Mouse (Mus musculus): ENCODE data around the gene Nup107.

Nup107 gene

GRCm38 (mm10) chr10:117777501-117778327, 14.8 kb downstream of the Nup107 start:
- no peak for DNase-seq (ENCODE audit: low spot score)

- no peak for DNase-seq (ENCODE audit: low spot score)
Measured at GRCm38 (mm10) chr10:117777103-117777470, 15.4 kb downstream of the Nup107 start.

DNA sequence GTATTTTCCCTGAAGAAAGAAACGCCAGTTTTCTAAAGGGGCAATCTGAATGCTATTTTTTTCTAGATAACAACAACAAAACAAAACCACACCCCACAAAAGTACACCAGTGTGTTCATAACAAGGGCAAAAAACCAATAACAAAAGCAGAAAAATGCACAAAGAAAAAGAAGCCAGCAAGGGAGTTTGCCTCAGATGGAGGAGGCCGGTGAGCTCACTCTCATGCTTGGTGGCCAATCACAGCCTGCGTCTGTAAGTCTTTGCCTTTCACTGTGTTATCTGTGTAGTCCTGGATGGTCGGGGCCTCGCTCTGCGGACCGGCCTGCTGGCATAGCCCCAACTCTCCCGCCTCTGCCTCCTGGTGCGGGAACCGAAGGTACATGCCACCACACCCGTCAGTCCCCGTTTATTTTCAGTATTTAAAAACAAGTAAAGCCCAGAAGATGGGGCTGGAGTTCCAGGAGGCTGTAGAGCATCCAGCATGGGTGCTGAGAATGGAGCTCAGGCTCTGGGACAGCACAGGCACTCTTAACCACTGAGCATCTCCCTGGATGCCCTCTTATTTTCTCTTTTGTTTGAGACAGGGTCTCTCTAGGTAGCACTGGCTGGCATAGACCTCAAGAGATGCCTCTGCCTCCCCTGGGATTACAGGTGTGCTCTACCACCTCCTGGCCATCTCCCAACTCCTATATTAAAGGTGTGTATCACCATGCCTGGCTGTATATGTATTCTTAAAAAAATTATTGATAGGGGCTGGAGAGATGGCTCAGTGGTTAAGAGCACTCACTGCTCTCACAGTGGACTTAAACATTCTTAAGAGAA, 16.0 kb downstream of the Nup107 start:
- no peak for DNase-seq (ENCODE audit: low spot score)

DNA sequence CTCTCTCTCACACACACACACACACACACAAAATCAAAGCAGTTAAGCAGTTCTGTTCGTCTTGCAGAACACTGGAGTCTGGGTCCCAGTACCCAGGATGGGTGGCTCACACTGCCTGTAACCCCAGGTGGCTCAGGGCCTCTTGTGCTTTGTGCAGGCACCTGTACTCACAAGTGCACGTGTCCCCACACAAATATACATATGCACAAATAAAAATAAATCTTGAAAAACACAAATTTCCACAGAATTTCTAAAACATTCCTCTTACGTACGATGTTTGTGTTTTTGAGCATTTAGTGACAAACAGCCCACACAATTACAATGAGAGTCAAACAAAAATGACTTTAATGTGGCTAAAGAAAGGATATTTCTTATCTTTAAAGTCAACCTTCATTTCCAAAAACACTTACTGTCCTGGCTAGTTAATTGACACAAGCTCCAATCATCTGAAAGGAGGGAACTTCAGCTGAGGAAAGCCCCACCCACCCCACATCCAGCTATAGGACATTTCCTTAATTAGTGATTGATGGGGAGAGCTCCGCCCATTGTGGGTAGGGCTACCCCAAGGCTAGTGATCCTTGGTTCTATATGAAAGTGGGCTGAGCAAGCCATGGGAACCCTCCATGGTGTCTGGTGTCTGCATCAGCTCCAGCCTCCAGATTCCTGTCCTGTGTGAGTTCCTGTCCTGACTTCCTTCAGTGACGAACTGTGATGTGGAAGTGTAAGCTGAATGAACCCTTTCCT, 16.9 kb downstream of the Nup107 start:
- no peak for DNase-seq (ENCODE audit: low spot score)

GRCm38 (mm10) chr10:117774817-117775120, 17.7 kb downstream of the Nup107 start:
- no peak for DNase-seq (ENCODE audit: low spot score)

- DNase-seq (ENCODE audit: low spot score): no peak
Measured at GRCm38 (mm10) chr10:117774011-117774816, 18.3 kb downstream of the Nup107 start.

DNA sequence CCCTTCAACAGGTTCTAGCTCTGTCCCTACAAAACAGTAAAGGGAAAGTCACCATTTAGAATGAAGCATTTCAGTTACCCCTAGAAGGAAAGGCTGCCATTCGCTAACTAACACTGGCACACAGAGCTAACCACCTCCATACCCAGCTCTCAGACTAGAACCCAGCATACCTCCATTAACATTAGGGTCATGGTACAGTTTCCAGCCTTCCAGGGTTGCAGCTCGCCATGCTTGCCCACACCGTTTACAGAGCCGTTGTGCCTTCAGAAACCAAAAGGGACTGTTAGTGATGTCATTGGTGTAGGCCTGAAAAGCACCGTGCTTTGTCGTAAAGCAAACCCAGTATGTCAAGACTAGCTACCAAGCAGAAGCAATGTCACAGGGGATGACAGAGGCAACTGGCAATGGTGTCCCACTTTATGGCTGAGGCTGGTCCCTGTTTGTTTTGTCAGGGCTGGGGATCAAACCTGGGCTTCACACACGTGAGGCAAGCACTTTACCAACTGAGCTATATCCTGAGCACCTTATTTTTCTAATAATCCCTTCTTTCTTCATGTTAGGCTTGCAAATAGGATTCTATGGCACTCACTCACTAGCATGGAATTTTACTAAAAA, 19.3 kb downstream of the Nup107 start:
- DNase-seq (ENCODE audit: low spot score): no peak

DNA sequence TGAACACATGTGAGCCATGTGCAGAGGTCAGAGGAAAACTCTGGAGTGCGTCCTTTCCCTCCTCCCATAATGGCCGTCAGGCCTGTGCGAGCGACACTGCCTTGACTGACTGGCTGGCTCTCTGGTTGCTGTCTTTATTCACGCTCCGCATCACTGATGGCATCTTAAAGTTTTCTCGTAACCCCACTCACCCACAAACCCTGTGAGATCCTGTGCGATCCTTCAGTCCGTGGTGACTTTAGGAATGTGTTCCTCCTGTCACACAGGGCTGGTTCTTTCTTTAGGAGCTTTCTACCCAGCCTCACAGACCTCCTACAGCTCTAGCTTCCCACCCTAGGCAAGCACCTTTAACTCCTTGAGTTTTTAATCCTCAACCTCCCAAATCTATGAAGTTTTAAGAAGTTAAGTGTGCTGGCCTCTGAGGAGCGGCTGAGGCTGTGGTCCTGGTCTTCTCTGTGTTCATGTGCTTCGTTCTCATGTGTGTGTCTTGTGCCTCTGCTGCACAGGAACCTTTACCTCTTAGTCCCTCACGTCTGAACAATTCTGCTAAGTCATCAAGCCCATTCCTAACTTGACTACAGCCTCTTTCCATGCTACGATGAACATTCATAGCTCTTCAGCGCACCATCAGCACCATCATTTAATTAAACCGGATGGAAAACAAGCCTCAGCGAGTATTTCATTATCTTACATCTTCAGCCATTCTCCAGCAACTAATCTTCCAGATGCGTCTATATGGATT, 20.0 kb downstream of the Nup107 start:
- DNase-seq (ENCODE audit: low spot score): no peak

DNA sequence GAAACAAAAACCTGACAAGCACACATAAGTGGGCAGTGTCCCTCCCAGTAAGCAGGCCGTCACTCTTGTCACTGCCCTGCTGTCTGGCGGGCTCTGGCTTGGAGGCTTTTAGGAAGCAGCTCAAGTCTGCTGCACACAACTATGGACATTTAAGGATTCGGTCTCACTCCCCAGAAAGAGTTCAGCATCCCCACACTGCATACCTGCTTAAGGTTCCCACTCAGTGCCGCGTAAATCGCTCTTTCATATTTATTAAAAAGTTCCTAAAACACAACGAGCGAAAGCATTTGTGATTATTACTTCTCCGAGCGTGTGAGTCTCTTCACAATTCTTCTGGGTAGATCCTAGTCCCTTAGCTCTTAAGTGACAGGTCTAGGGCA, 21.4 kb downstream of the Nup107 start:
- DNase-seq (ENCODE audit: low spot score): no peak

DNA sequence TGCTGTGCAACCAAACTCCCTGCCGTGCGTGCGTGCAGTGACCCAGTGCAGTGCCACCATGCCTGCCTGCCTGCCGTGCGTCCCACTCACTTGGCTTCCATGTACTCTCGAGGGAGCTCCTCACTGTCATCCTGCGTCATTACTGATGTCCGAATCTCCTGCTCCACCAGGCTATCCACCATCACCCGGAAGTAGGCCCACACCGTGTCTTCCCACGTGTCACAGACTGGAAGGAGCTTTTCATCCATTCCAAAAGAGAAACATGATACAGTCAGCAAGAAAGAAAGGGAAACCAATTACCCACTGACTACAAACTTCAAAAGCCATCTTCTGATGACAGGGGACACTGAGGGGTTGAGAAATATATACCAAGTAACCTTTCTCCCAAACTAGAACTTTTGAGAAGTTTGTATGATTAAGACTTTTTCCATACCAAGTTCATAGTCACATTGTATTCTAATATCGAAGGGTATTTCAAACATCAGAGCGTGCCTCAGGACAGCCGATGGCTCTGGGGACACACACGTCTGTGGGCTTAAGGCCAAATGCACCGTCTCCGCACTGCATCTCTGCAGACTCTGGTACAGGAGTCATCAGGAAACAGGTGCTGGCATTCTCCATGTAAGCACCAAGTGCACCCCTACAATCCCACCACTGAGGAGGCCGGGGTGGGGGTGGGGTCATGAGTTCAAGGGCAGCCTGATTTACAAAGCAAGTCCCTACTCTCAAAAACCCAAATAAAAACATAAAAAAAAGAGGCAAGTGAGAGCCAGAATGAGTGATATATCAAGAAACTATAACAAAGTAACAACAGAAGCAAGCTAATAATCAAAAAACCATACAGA, 22.0 kb downstream of the Nup107 start:
- DNase-seq (ENCODE audit: low spot score): no peak

GRCm38 (mm10) chr10:117769541-117770285, 22.8 kb downstream of the Nup107 start:
- DNase-seq (ENCODE audit: low spot score): no peak

GRCm38 (mm10) chr10:117768141-117768440, 24.4 kb downstream of the Nup107 start:
- no peak for DNase-seq (ENCODE audit: low spot score)

GRCm38 (mm10) chr10:117767286-117768140, 25.0 kb downstream of the Nup107 start:
- no peak for DNase-seq (ENCODE audit: low spot score)

DNA sequence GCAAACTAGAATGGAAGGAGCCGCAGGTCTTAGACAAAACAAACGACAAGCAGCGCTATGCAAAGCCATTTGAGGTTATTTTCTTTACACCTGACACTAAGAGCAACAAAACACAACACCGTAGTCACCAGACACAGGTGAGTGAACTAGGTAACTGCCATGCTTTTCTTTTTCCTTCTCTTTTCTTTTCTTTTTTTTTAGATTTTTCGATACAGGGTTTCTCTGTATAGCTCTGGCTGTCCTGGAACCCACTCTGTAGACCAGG, 25.7 kb downstream of the Nup107 start:
- DNase-seq (ENCODE audit: low spot score): no peak

DNA sequence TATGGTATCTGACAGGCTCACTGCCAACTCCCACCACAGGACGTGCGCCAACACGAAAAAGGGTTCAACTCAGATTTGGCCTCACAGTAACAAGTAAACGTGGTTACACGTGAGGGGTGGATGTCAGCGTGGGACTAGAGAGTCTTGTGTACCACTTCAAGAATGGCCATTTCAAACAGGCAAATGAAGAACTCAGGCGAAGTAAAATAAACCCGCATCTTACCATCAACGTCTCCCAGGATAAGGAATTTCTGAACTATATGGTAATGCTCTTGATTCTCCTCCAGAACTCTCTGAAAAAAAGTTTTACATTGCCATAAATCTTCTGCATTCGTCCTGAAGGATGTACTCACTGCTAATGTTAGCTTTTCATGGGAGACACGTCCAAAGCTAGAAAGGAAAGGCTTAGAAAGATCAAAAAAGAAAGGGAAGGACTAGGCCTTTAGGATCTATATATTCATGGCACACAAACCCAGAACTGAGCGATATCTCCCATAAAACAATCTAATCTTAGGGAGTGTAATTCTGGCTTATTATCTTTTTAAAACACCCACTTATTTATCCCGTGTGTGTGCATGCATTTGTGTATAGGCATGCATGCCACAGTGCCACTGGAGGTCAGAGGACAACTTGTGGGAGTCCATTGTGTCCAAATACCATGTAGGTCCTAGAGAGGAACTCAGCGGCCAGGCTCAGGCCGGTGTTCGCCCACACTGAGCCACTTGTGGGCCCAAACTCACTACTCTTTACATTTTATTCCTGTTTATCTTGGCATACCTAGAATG, 26.2 kb downstream of the Nup107 start:
- no peak for DNase-seq (ENCODE audit: low spot score)

GRCm38 (mm10) chr10:117765116-117765894, 27.2 kb downstream of the Nup107 start:
- no peak for DNase-seq (ENCODE audit: low spot score)

GRCm38 (mm10) chr10:117764598-117764997, 27.9 kb downstream of the Nup107 start:
- no peak for DNase-seq (ENCODE audit: low spot score)

Measured in ovary, adult 18-20 months (tissue).